In the genomic region with DNA sequence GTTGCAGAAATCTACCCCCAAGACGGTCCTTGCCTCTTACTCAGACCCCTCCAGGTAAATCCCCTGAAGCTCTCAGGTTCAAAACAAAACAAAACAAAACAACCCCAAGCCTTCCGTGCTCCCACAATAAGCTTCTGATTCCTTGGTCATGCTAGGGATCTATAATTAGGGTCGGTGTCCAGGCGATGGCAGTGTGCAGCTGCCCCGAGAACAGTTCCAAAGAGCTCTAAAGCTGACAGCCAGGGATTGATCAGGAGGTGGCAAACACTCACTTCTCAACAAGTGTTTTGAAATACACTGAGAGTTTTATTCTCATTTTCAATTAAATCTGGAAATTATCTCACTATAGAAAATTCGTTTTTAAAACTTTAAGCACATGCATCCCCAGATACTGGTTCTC, we compare ENCODE assay signal across 11 mouse cellular contexts. TPM values are rescaled to one million over a fixed set of nuclear protein-coding genes. Genes with fewer than 3 reads are reported as not detected.
DNase-seq lines count a peak whose midpoint lies in the region; ATAC-seq and TF ChIP-seq lines count a peak whose summit lies in the region.
"Had no signal": no experiment of that assay in that cellular context is flagged by ENCODE, and none has a peak within 500 bp of the region (broad histone marks: within the 10 kb centered on the region; RNA-seq: fewer than 3 reads in every experiment).

No protein-coding gene starts in this region.

- no peak overlapping the region for H3K9ac ChIP-seq in kidney, embryonic 14.5 days (ENCODE audit: low read depth, low read length)
- H3K9ac ChIP-seq in forebrain, embryonic 15.5 days (replicated peaks): no peak overlapping the region
- H3K9ac ChIP-seq in heart, embryonic 12.5 days: no peak overlapping the region

- no peak overlapping the region for H3K4me3 ChIP-seq in kidney, adult 2 months (ENCODE audit: insufficient read depth, low read depth, low read length)
- no peak overlapping the region for H3K4me3 ChIP-seq in kidney, embryonic 14.5 days (ENCODE audit: low read length)
- H3K4me3 ChIP-seq in testis, adult 2 months (ENCODE audit: control insufficient read depth, low read depth, low read length): no peak overlapping the region
- no peak overlapping the region for H3K4me3 ChIP-seq in bone marrow macrophage, adult 2 months (ENCODE audit: insufficient read depth, low read length)
- no peak overlapping the region for H3K4me3 ChIP-seq in forebrain, embryonic 15.5 days
- no peak overlapping the region for H3K4me3 ChIP-seq in heart, embryonic 12.5 days
- H3K4me3 ChIP-seq: hindbrain, embryonic 10.5 days had no signal

- H3K4me2 ChIP-seq in kidney, embryonic 14.5 days (replicated peaks; ENCODE audit: low read depth, low read length): no peak overlapping the region
- no peak overlapping the region for H3K4me2 ChIP-seq in forebrain, embryonic 15.5 days (replicated peaks)
- H3K4me2 ChIP-seq in heart, embryonic 12.5 days: no peak overlapping the region

- H3K27me3 ChIP-seq in kidney, adult 2 months (replicated peaks; ENCODE audit: control insufficient read depth, insufficient read depth, low read length): no peaks in the 10 kb centered on the region
- peaks cover 3% of the 10 kb centered on the region; the same call in 1 of the 2 replicates for H3K27me3 ChIP-seq in kidney, embryonic 14.5 days (ENCODE audit: control insufficient read depth, insufficient read depth, low read length)
- H3K27me3 ChIP-seq in testis, adult 2 months (ENCODE audit: control insufficient read depth, insufficient read depth, low read length): no peaks in the 10 kb centered on the region
- no peaks in the 10 kb centered on the region for H3K27me3 ChIP-seq in forebrain, embryonic 15.5 days
- H3K27me3 ChIP-seq in heart, embryonic 12.5 days (replicated peaks): no peaks in the 10 kb centered on the region; the same call in 1 of the 2 replicates

- ATAC-seq in kidney, embryonic 14.5 days (ENCODE audit: low FRiP score, low TSS enrichment): no peak
- no peak for ATAC-seq in forebrain, embryonic 15.5 days (replicated peaks)
- ATAC-seq in heart, embryonic 12.5 days (ENCODE audit: insufficient number of reproducible peaks, low FRiP score): no peak

- peak; percentile 39 for DNase-seq in kidney, adult 2 months
- DNase-seq in testis, postnatal 10 days (ENCODE audit: low spot score): no peak
- DNase-seq: thymus, adult 18-20 months had no signal

- H3K36me3 ChIP-seq in kidney, adult 2 months (ENCODE audit: control insufficient read depth, insufficient read depth, low read length): no peaks in the 10 kb centered on the region
- H3K36me3 ChIP-seq in kidney, embryonic 14.5 days (ENCODE audit: control insufficient read depth, insufficient read depth, low read length): no peaks in the 10 kb centered on the region
- no peaks in the 10 kb centered on the region for H3K36me3 ChIP-seq in testis, adult 2 months (ENCODE audit: control insufficient read depth, insufficient read depth, low read length)
- no peaks in the 10 kb centered on the region for H3K36me3 ChIP-seq in forebrain, embryonic 15.5 days
- H3K36me3 ChIP-seq in heart, embryonic 12.5 days: no peaks in the 10 kb centered on the region
- H3K36me3 ChIP-seq: hindbrain, embryonic 10.5 days had no signal

- no peak for TF ChIP-seq POLR2A in kidney, adult 2 months (IDR thresholded peaks at IDR 0.05; ENCODE audit: low read depth, low read length)
- no peak for TF ChIP-seq POLR2A in testis, adult 2 months (IDR thresholded peaks at IDR 0.05; ENCODE audit: control insufficient read depth, low read depth, low read length)
- no peak for TF ChIP-seq POLR2A in bone marrow macrophage, adult 2 months (IDR thresholded peaks at IDR 0.05; ENCODE audit: borderline replicate concordance, low read depth, low read length)

- H3K27ac ChIP-seq in kidney, adult 2 months (ENCODE audit: insufficient read depth, low read depth, low read length): no peak overlapping the region
- H3K27ac ChIP-seq in kidney, embryonic 14.5 days (ENCODE audit: low read depth, low read length): no peak overlapping the region
- no peak overlapping the region for H3K27ac ChIP-seq in testis, adult 2 months (ENCODE audit: control insufficient read depth, insufficient read depth, low read depth, low read length)
- no peak overlapping the region for H3K27ac ChIP-seq in bone marrow macrophage, adult 2 months (ENCODE audit: insufficient read depth, low read depth, low read length)
- no peak overlapping the region for H3K27ac ChIP-seq in forebrain, embryonic 15.5 days (replicated peaks)
- no peak overlapping the region for H3K27ac ChIP-seq in heart, embryonic 12.5 days (ENCODE audit: poor library complexity, severe bottlenecking)
- H3K27ac ChIP-seq: hindbrain, embryonic 10.5 days had no signal

- peak; percentile 72 for TF ChIP-seq CTCF in kidney, adult 2 months (conservative IDR thresholded peaks at IDR 0.05; ENCODE audit: insufficient read depth, insufficient read length, low read depth, low read length)
- peak; percentile 13; the same call in 1 of the 2 replicates for TF ChIP-seq CTCF in testis, adult 2 months (IDR thresholded peaks at IDR 0.05; ENCODE audit: control insufficient read depth, insufficient read depth, insufficient replicate concordance, low read depth, low read length)
- 0 out of 2 replicates have a peak, but pooled peaks have one; percentile 10 for TF ChIP-seq CTCF in bone marrow macrophage, adult 2 months (IDR thresholded peaks at IDR 0.05; ENCODE audit: low read depth, low read length)

- no peaks in the 10 kb centered on the region for H3K9me3 ChIP-seq in kidney, embryonic 14.5 days (ENCODE audit: control insufficient read depth, low read length)
- no peaks in the 10 kb centered on the region for H3K9me3 ChIP-seq in forebrain, embryonic 15.5 days
- H3K9me3 ChIP-seq in heart, embryonic 12.5 days (replicated peaks): no peaks in the 10 kb centered on the region
- H3K9me3 ChIP-seq: hindbrain, embryonic 10.5 days had no signal

- 27% methylated on average over 6 of the region's 6 CpGs for WGBS in kidney, adult 2 months
- 47% methylated on average over 6 of the region's 6 CpGs for WGBS in kidney, embryonic 14.5 days
- WGBS in forebrain, embryonic 15.5 days: 24% methylated on average over 6 of the region's 6 CpGs
- WGBS in heart, embryonic 12.5 days: 30% methylated on average over 6 of the region's 6 CpGs

- H3K4me1 ChIP-seq in kidney, adult 2 months (ENCODE audit: control insufficient read depth, insufficient read depth, low read length): no peaks in the 10 kb centered on the region
- H3K4me1 ChIP-seq in kidney, embryonic 14.5 days (ENCODE audit: control insufficient read depth, insufficient read depth, low read length): no peaks in the 10 kb centered on the region
- no peaks in the 10 kb centered on the region; the same call in 1 of the 2 replicates for H3K4me1 ChIP-seq in testis, adult 2 months (ENCODE audit: control insufficient read depth, insufficient read depth, low read length)
- H3K4me1 ChIP-seq in bone marrow macrophage, adult 2 months (ENCODE audit: control insufficient read depth, insufficient read depth, low read length): peaks cover 20% of the 10 kb centered on the region
- H3K4me1 ChIP-seq in forebrain, embryonic 15.5 days: no peaks in the 10 kb centered on the region
- H3K4me1 ChIP-seq in heart, embryonic 12.5 days (replicated peaks): no peaks in the 10 kb centered on the region
- H3K4me1 ChIP-seq: hindbrain, embryonic 10.5 days had no signal

RNA-seq across cellular contexts. Expression of gene Mepe, which starts 17.8 kb away (rescaled TPM):
- polyA plus RNA-seq in kidney, adult 2 months (2012; rRNA removed): not detected in 2 replicates
- not detected in 2 replicates for polyA plus RNA-seq in kidney, embryonic 14.5 days (2014; fragmentation: Nextera tagmentation; extraction: Ambion mirVana)
- 0.06 TPM in 1 of 2 replicates, not detected in the other for polyA plus RNA-seq in testis, adult 2 months (2012; rRNA removed)
- not detected in 2 replicates for polyA plus RNA-seq in bone marrow macrophage, adult 2 months (2012; ENCODE audit: insufficient read depth, insufficient read length, missing spikeins)
- not detected in 2 replicates for polyA plus RNA-seq in forebrain, embryonic 15.5 days (2015; fragmentation: Nextera tagmentation; extraction: Ambion mirVana)
- polyA plus RNA-seq in heart, embryonic 12.5 days (2016; fragmentation: Nextera tagmentation; extraction: Ambion mirVana): not detected in 2 replicates
- polyA plus RNA-seq: cortical plate, adult 2 months; hindbrain, embryonic 10.5 days; liver, embryonic 16.5 days had no signal

RNA-seq across cellular contexts. Expression of gene Ibsp, which starts 43.9 kb away (rescaled TPM):
- not detected in 2 replicates for polyA plus RNA-seq in kidney, adult 2 months (2012; rRNA removed)
- polyA plus RNA-seq in kidney, embryonic 14.5 days (2014; fragmentation: Nextera tagmentation; extraction: Ambion mirVana): not detected in 2 replicates
- polyA plus RNA-seq in testis, adult 2 months (2012; rRNA removed): 0.14 TPM in 1 of 2 replicates, not detected in the other
- not detected in 2 replicates for polyA plus RNA-seq in bone marrow macrophage, adult 2 months (2012; ENCODE audit: insufficient read depth, insufficient read length, missing spikeins)
- polyA plus RNA-seq in forebrain, embryonic 15.5 days (2015; fragmentation: Nextera tagmentation; extraction: Ambion mirVana): 0.63 and 2.1 TPM in 2 replicates
- not detected in 2 replicates for polyA plus RNA-seq in heart, embryonic 12.5 days (2016; fragmentation: Nextera tagmentation; extraction: Ambion mirVana)
- polyA plus RNA-seq: liver, embryonic 16.5 days had no signal

Comparison
In these comparisons a context has a peak if more than half of its experiments do, and no peak if none do; other contexts are left out.
1. CTCF ChIP-seq: peak in every context shown above with its lines; median percentile 72 in kidney, adult 2 months; 13 in testis, adult 2 months; 10 in bone marrow macrophage, adult 2 months.